Mouse (Mus musculus): ENCODE results near the gene Ube2j1.

DNA sequence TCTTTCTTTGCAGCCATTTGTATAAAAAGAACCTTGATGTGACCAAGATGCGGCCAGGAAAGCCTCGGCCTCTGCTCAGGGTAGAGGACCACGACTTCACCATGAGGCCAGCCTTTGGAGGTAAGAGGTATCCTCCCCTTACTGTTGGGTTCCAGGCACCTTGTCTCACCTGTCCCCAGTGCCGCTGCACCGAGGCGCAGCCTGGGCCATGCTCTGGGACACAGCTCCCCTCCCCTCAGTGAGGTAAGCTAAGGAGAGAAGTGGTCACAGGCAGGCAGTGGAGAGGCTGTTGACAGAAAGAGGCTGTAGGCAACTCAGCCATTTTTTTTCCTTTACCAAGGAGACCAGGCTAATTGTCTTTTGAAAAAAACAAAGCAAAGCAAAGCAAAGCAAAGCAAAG, 40.1 kb downstream of the Ube2j1 start:
- TF ChIP-seq CTCF (IDR thresholded peaks at IDR 0.05; ENCODE audit: low read depth, low read length) (no peak), POLR2A (IDR thresholded peaks at IDR 0.05; ENCODE audit: insufficient read depth, low read length) (no peak)

All from ES-Bruce4 (cell line).